Mouse (Mus musculus): ENCODE data around the gene Erfe. TPM values are rescaled to one million over a fixed set of nuclear protein-coding genes. Genes with fewer than 3 reads are reported as not detected.

Erfe gene
- polyA plus RNA-seq, 1 experiment from 2014 or later, result 0.95 TPM

GRCm38 (mm10) chr1:91351249-91351648, 15.0 kb upstream of the Erfe start:
- no peak for ATAC-seq (ENCODE audit: low FRiP score)
- Histone ChIP-seq H3K4me3 (replicated peaks) (no peak overlapping the region), H3K27ac (no peak overlapping the region), H3K9ac (no peak overlapping the region), H3K27me3 (peaks cover 12% of the 10 kb centered on the region), H3K4me1 (peaks cover 2% of the 10 kb centered on the region; the same call in 1 of the 2 replicates), H3K9me3 (no peaks in the 10 kb centered on the region), H3K36me3 (replicated peaks) (no peaks in the 10 kb centered on the region), H3K4me2 (no peak overlapping the region)
- 75% methylated on average over 3 of the region's 3 CpGs for WGBS

- no peaks in the 10 kb centered on the region for H3K36me3 ChIP-seq (replicated peaks)
- H3K4me3 ChIP-seq (replicated peaks), result no peak overlapping the region
- H3K27me3 ChIP-seq, result 0 out of 2 replicates have a peak, but pooled peaks cover 4% of the 10 kb centered on the region
- H3K27ac ChIP-seq, result no peak overlapping the region
- no peaks in the 10 kb centered on the region for H3K9me3 ChIP-seq
- WGBS, result 85% methylated on average over 2 of the region's 2 CpGs
- H3K4me2 ChIP-seq, result no peak overlapping the region
- ATAC-seq (ENCODE audit: low FRiP score), result no peak
- H3K4me1 ChIP-seq, result peaks cover 2% of the 10 kb centered on the region; the same call in 1 of the 2 replicates
- no peak overlapping the region for H3K9ac ChIP-seq
Observed at GRCm38 (mm10) chr1:91352277-91352676, 14.0 kb upstream of the Erfe start.

GRCm38 (mm10) chr1:91356105-91356504, 10.1 kb upstream of the Erfe start:
- no peak for ATAC-seq (ENCODE audit: low FRiP score)
- Histone ChIP-seq H3K36me3 (replicated peaks) (no peaks in the 10 kb centered on the region), H3K9me3 (no peaks in the 10 kb centered on the region), H3K4me2 (no peak overlapping the region), H3K4me1 (peaks cover 2% of the 10 kb centered on the region; the same call in 1 of the 2 replicates), H3K4me3 (replicated peaks) (no peak overlapping the region), H3K9ac (no peak overlapping the region), H3K27me3 (no peaks in the 10 kb centered on the region), H3K27ac (no peak overlapping the region)
- WGBS, result 90% methylated on average over 11 of the region's 11 CpGs

- Histone ChIP-seq H3K9me3 (no peaks in the 10 kb centered on the region), H3K9ac (no peak overlapping the region), H3K27me3 (peaks cover 20% of the 10 kb centered on the region), H3K27ac (no peak overlapping the region), H3K36me3 (replicated peaks) (no peaks in the 10 kb centered on the region), H3K4me2 (no peak overlapping the region), H3K4me3 (replicated peaks) (no peak overlapping the region), H3K4me1 (peaks cover 12% of the 10 kb centered on the region)
- WGBS, result 77% methylated on average over 5 of the region's 5 CpGs
- ATAC-seq (ENCODE audit: low FRiP score), result no peak
Observed at GRCm38 (mm10) chr1:91362113-91362512, 4.1 kb upstream of the Erfe start.

- peaks cover 12% of the 10 kb centered on the region for H3K4me1 ChIP-seq
- WGBS, result 91% methylated on average over 16 of the region's 16 CpGs
- no peak for ATAC-seq (ENCODE audit: low FRiP score)
Observed at GRCm38 (mm10) chr1:91364822-91365644, 1.2 kb upstream of the Erfe start.

GRCm38 (mm10) chr1:91365816-91366214, 415 bp upstream of the Erfe start:
- H3K36me3 ChIP-seq (replicated peaks), result peaks cover 11% of the 10 kb centered on the region
- H3K9me3 ChIP-seq, result no peaks in the 10 kb centered on the region
- H3K4me2 ChIP-seq, result peak overlapping the region; percentile 88
- 24% methylated on average over 8 of the region's 8 CpGs for WGBS
- peak; percentile 7; the same call in 1 of the 2 replicates for ATAC-seq (ENCODE audit: low FRiP score)
- peaks cover 25% of the 10 kb centered on the region for H3K27me3 ChIP-seq
- no peak overlapping the region for H3K27ac ChIP-seq
- H3K4me1 ChIP-seq, result peaks cover 12% of the 10 kb centered on the region
- H3K4me3 ChIP-seq (replicated peaks), result peak overlapping the region; percentile 45; the same call in 1 of the 2 replicates
- no peak overlapping the region for H3K9ac ChIP-seq

More at GRCm38 (mm10) chr1:91364822-91365644, 1.2 kb upstream of the Erfe start:
- Histone ChIP-seq H3K9me3 (no peaks in the 10 kb centered on the region), H3K4me3 (replicated peaks) (no peak overlapping the region), H3K9ac (no peak overlapping the region), H3K27ac (no peak overlapping the region), H3K36me3 (replicated peaks) (peaks cover 4% of the 10 kb centered on the region), H3K4me2 (no peak overlapping the region), H3K27me3 (peaks cover 25% of the 10 kb centered on the region)

- no peak overlapping the region for H3K4me3 ChIP-seq (replicated peaks)
Observed at GRCm38 (mm10) chr1:91367295-91367694, 1.1 kb downstream of the Erfe start.

GRCm38 (mm10) chr1:91369408-91369807, 3.2 kb downstream of the Erfe start:
- Histone ChIP-seq H3K9me3 (no peaks in the 10 kb centered on the region), H3K9ac (no peak overlapping the region), H3K27ac (0 out of 2 replicates have a peak overlapping the region, but pooled peaks have one; percentile 19), H3K27me3 (peaks cover 25% of the 10 kb centered on the region), H3K36me3 (replicated peaks) (peaks cover 47% of the 10 kb centered on the region), H3K4me1 (peaks cover 12% of the 10 kb centered on the region), H3K4me3 (replicated peaks) (no peak overlapping the region), H3K4me2 (no peak overlapping the region)
- WGBS, result 77% methylated on average over 4 of the region's 4 CpGs
- no peak for ATAC-seq (ENCODE audit: low FRiP score)

More at GRCm38 (mm10) chr1:91367295-91367694, 1.1 kb downstream of the Erfe start:
- Histone ChIP-seq H3K4me2 (no peak overlapping the region), H3K36me3 (replicated peaks) (peaks cover 26% of the 10 kb centered on the region), H3K4me1 (peaks cover 12% of the 10 kb centered on the region), H3K9ac (no peak overlapping the region), H3K27ac (no peak overlapping the region), H3K9me3 (no peaks in the 10 kb centered on the region), H3K27me3 (peaks cover 25% of the 10 kb centered on the region)
- ATAC-seq (ENCODE audit: low FRiP score), result no peak
- 93% methylated on average over 3 of the region's 3 CpGs for WGBS

- WGBS, result 90% methylated on average over 23 of the region's 23 CpGs
- H3K9me3 ChIP-seq, result no peaks in the 10 kb centered on the region
- no peak overlapping the region for H3K27ac ChIP-seq
- H3K36me3 ChIP-seq (replicated peaks), result peaks cover 54% of the 10 kb centered on the region
- H3K4me3 ChIP-seq (replicated peaks), result no peak overlapping the region
- ATAC-seq (ENCODE audit: low FRiP score), result no peak
- H3K4me1 ChIP-seq, result peaks cover 12% of the 10 kb centered on the region
- H3K9ac ChIP-seq, result no peak overlapping the region
- H3K4me2 ChIP-seq, result no peak overlapping the region
- H3K27me3 ChIP-seq, result peaks cover 23% of the 10 kb centered on the region
Observed at GRCm38 (mm10) chr1:91370055-91370454, 3.8 kb downstream of the Erfe start.

- no peak overlapping the region for H3K9ac ChIP-seq
- ATAC-seq (ENCODE audit: low FRiP score), result no peak
- no peak overlapping the region for H3K4me2 ChIP-seq
- no peak overlapping the region for H3K27ac ChIP-seq
- no peak overlapping the region for H3K4me3 ChIP-seq (replicated peaks)
- no peaks in the 10 kb centered on the region for H3K9me3 ChIP-seq
- no peaks in the 10 kb centered on the region for H3K27me3 ChIP-seq
- no peaks in the 10 kb centered on the region for H3K4me1 ChIP-seq
- peaks cover 88% of the 10 kb centered on the region for H3K36me3 ChIP-seq (replicated peaks)
- WGBS, result 95% methylated on average over 6 of the region's 6 CpGs
Observed at GRCm38 (mm10) chr1:91373414-91373835, 7.2 kb downstream of the Erfe start.

GRCm38 (mm10) chr1:91380453-91381090, 14.3 kb downstream of the Erfe start:
- Histone ChIP-seq H3K27ac (no peak overlapping the region), H3K36me3 (replicated peaks) (peaks cover 95% of the 10 kb centered on the region), H3K9ac (no peak overlapping the region), H3K4me1 (no peaks in the 10 kb centered on the region), H3K4me3 (replicated peaks) (no peak overlapping the region), H3K27me3 (no peaks in the 10 kb centered on the region), H3K9me3 (no peaks in the 10 kb centered on the region), H3K4me2 (no peak overlapping the region)
- WGBS, result 63% methylated on average over 7 of the region's 7 CpGs
- 0 out of 2 replicates have a peak, but pooled peaks have one; percentile 4 for ATAC-seq (ENCODE audit: low FRiP score)

- H3K4me1 ChIP-seq, result no peaks in the 10 kb centered on the region
- no peak overlapping the region for H3K4me2 ChIP-seq
- H3K27me3 ChIP-seq, result no peaks in the 10 kb centered on the region
- no peak for ATAC-seq (ENCODE audit: low FRiP score)
- H3K9ac ChIP-seq, result no peak overlapping the region
- no peak overlapping the region for H3K4me3 ChIP-seq (replicated peaks)
- no peaks in the 10 kb centered on the region for H3K9me3 ChIP-seq
- 95% methylated on average over 4 of the region's 4 CpGs for WGBS
- H3K36me3 ChIP-seq (replicated peaks), result peaks cover 94% of the 10 kb centered on the region
- H3K27ac ChIP-seq, result no peak overlapping the region
Observed at GRCm38 (mm10) chr1:91381091-91381471, 14.9 kb downstream of the Erfe start.

All from forebrain, embryonic 12.5 days (tissue).